Comparison of ENCODE assay signal across 26 mouse cellular contexts in genomic region chr5:96681085-96681484, GRCm38 (mm10).
A peak's percentile ranks its signal among the peaks of the same experiment; 100 is the strongest.
DNase-seq lines count a peak whose midpoint lies in the region; ATAC-seq and TF ChIP-seq lines count a peak whose summit lies in the region.
"Had no signal": no experiment of that assay in that cellular context is flagged by ENCODE, and none has a peak within 500 bp of the region (broad histone marks: within the 10 kb centered on the region; RNA-seq: fewer than 3 reads in every experiment).

No protein-coding gene starts in this region.

- no peak for TF ChIP-seq POLR2A in limb, embryonic 14.5 days (IDR thresholded peaks at IDR 0.05; ENCODE audit: borderline replicate concordance, extremely low read depth, insufficient read depth, insufficient read length)

- H3K4me3 ChIP-seq in forebrain, embryonic 10.5 days: no peak overlapping the region
- H3K4me3 ChIP-seq in forebrain, embryonic 14.5 days (ENCODE audit: low read depth, low read length): no peak overlapping the region
- no peak overlapping the region for H3K4me3 ChIP-seq in stomach, embryonic 16.5 days (replicated peaks; ENCODE audit: low read length)
- H3K4me3 ChIP-seq in stomach, postnatal 0 days (ENCODE audit: low read depth, low read length): no peak overlapping the region
- no peak overlapping the region for H3K4me3 ChIP-seq in limb, embryonic 14.5 days (replicated peaks; ENCODE audit: low read length)
- H3K4me3 ChIP-seq: embryonic facial prominence, embryonic 12.5 days; forebrain, embryonic 12.5 days; gastrocnemius, adult 2 months; heart, adult 2 months; heart, embryonic 10.5 days; heart, embryonic 13.5 days; hindbrain, embryonic 12.5 days; hindbrain, embryonic 15.5 days had no signal

- peaks cover 13% of the 10 kb centered on the region for H3K36me3 ChIP-seq in forebrain, embryonic 10.5 days (replicated peaks)
- H3K36me3 ChIP-seq in forebrain, embryonic 14.5 days (ENCODE audit: control insufficient read depth, insufficient read depth, low read length): no peaks in the 10 kb centered on the region
- no peaks in the 10 kb centered on the region for H3K36me3 ChIP-seq in stomach, embryonic 16.5 days (ENCODE audit: control insufficient read depth, insufficient read depth, low read length)
- no peaks in the 10 kb centered on the region for H3K36me3 ChIP-seq in stomach, postnatal 0 days (ENCODE audit: control insufficient read depth, insufficient read depth, low read length)
- peaks cover 9% of the 10 kb centered on the region; the same call in 1 of the 2 replicates for H3K36me3 ChIP-seq in limb, embryonic 14.5 days (ENCODE audit: control insufficient read depth, insufficient read depth, low read length)
- H3K36me3 ChIP-seq: forebrain, embryonic 12.5 days; G1E; hindbrain, embryonic 12.5 days; hindbrain, embryonic 15.5 days had no signal

- no peaks in the 10 kb centered on the region for H3K27me3 ChIP-seq in forebrain, embryonic 10.5 days (ENCODE audit: poor library complexity, severe bottlenecking)
- no peaks in the 10 kb centered on the region for H3K27me3 ChIP-seq in forebrain, embryonic 14.5 days (replicated peaks; ENCODE audit: control insufficient read depth, insufficient read depth, low read length)
- H3K27me3 ChIP-seq in stomach, embryonic 16.5 days (ENCODE audit: control insufficient read depth, insufficient read depth, low read length): no peaks in the 10 kb centered on the region
- no peaks in the 10 kb centered on the region for H3K27me3 ChIP-seq in stomach, postnatal 0 days (ENCODE audit: control insufficient read depth, insufficient read depth, low read length)
- no peaks in the 10 kb centered on the region for H3K27me3 ChIP-seq in limb, embryonic 14.5 days (ENCODE audit: control insufficient read depth, insufficient read depth, low read length)
- H3K27me3 ChIP-seq: CH12.LX; embryonic facial prominence, embryonic 12.5 days; forebrain, embryonic 12.5 days; heart, embryonic 13.5 days; hindbrain, embryonic 12.5 days; hindbrain, embryonic 15.5 days; Patski had no signal

- no peak for DNase-seq in forebrain, embryonic 10.5 days (ENCODE audit: extremely low spot score, low spot score)
- DNase-seq in forebrain, embryonic 14.5 days (ENCODE audit: low spot score): no peak
- no peak for DNase-seq in stomach, postnatal 0 days (ENCODE audit: low spot score)
- DNase-seq in limb, embryonic 14.5 days (ENCODE audit: low spot score): no peak
- no peak for DNase-seq in thymus, adult 18-20 months
- DNase-seq in gastrocnemius, postnatal 10 days: no peak
- DNase-seq: adrenal gland, postnatal 10 days; adrenal gland, postnatal 36 days; B cell, adult 2 months; cerebellum, adult 18-20 months; cerebellum, adult 9-10 months; cerebellum, postnatal 14 days; gastrocnemius, adult 2 months; gastrocnemius, postnatal 25 days; heart, adult 2 months had no signal

- 0 out of 2 replicates have a peak overlapping the region, but pooled peaks have one; percentile 30 for H3K27ac ChIP-seq in forebrain, embryonic 10.5 days
- no peak overlapping the region for H3K27ac ChIP-seq in forebrain, embryonic 14.5 days (ENCODE audit: low read depth, low read length)
- no peak overlapping the region for H3K27ac ChIP-seq in stomach, embryonic 16.5 days (ENCODE audit: low read length)
- no peak overlapping the region for H3K27ac ChIP-seq in stomach, postnatal 0 days (replicated peaks)
- H3K27ac ChIP-seq in limb, embryonic 14.5 days (replicated peaks; ENCODE audit: low read depth, low read length): no peak overlapping the region
- H3K27ac ChIP-seq: embryonic facial prominence, embryonic 12.5 days; forebrain, embryonic 12.5 days; gastrocnemius, adult 2 months; heart, adult 2 months; heart, embryonic 10.5 days; heart, embryonic 13.5 days; hindbrain, embryonic 12.5 days; hindbrain, embryonic 15.5 days had no signal

- TF ChIP-seq CTCF in stomach, postnatal 0 days (IDR thresholded peaks at IDR 0.05; ENCODE audit: low read depth): no peak

- peaks cover 15% of the 10 kb centered on the region for H3K4me1 ChIP-seq in forebrain, embryonic 10.5 days
- H3K4me1 ChIP-seq in forebrain, embryonic 14.5 days (ENCODE audit: control insufficient read depth, insufficient read depth, low read length): no peaks in the 10 kb centered on the region
- no peaks in the 10 kb centered on the region for H3K4me1 ChIP-seq in stomach, embryonic 16.5 days (ENCODE audit: control insufficient read depth, insufficient read depth, low read length)
- H3K4me1 ChIP-seq in stomach, postnatal 0 days (replicated peaks; ENCODE audit: control insufficient read depth, insufficient read depth): no peaks in the 10 kb centered on the region
- H3K4me1 ChIP-seq in limb, embryonic 14.5 days (ENCODE audit: control insufficient read depth, insufficient read depth, low read length): no peaks in the 10 kb centered on the region
- H3K4me1 ChIP-seq: embryonic facial prominence, embryonic 12.5 days; forebrain, embryonic 12.5 days; hindbrain, embryonic 15.5 days had no signal

- H3K4me2 ChIP-seq in forebrain, embryonic 14.5 days (ENCODE audit: low read length): no peak overlapping the region
- no peak overlapping the region for H3K4me2 ChIP-seq in stomach, embryonic 16.5 days (ENCODE audit: low read depth, low read length)
- no peak overlapping the region for H3K4me2 ChIP-seq in stomach, postnatal 0 days (replicated peaks; ENCODE audit: low read depth)
- no peak overlapping the region for H3K4me2 ChIP-seq in limb, embryonic 14.5 days (replicated peaks; ENCODE audit: low read depth, low read length, severe bottlenecking)
- H3K4me2 ChIP-seq: embryonic facial prominence, embryonic 12.5 days; forebrain, embryonic 12.5 days; heart, embryonic 13.5 days; hindbrain, embryonic 12.5 days; hindbrain, embryonic 15.5 days had no signal

- TF ChIP-seq EP300 in stomach, postnatal 0 days (optimal IDR thresholded peaks at IDR 0.05): no peak

- H3K9ac ChIP-seq in forebrain, embryonic 14.5 days (ENCODE audit: low read length): no peak overlapping the region
- H3K9ac ChIP-seq in stomach, embryonic 16.5 days (ENCODE audit: low read length): no peak overlapping the region
- no peak overlapping the region for H3K9ac ChIP-seq in stomach, postnatal 0 days (ENCODE audit: low read length)
- H3K9ac ChIP-seq in limb, embryonic 14.5 days (ENCODE audit: low read depth, low read length, severe bottlenecking): no peak overlapping the region
- H3K9ac ChIP-seq: embryonic facial prominence, embryonic 12.5 days; forebrain, embryonic 12.5 days; heart, embryonic 13.5 days; hindbrain, embryonic 12.5 days; hindbrain, embryonic 15.5 days had no signal

- ATAC-seq in forebrain, embryonic 14.5 days: no peak
- ATAC-seq in stomach, embryonic 16.5 days (ENCODE audit: insufficient read depth, low FRiP score): peak; percentile 37; the same call in 1 of the 2 replicates
- no peak for ATAC-seq in stomach, postnatal 0 days (ENCODE audit: low FRiP score, low TSS enrichment)
- ATAC-seq in limb, embryonic 14.5 days (ENCODE audit: low FRiP score, low read depth): peak; percentile 61; the same call in 1 of the 2 replicates
- ATAC-seq: forebrain, embryonic 16.5 days; Patski had no signal

- WGBS in forebrain, embryonic 10.5 days: 51% methylated on average over 3 of the region's 3 CpGs
- WGBS in forebrain, embryonic 14.5 days: 35% methylated on average over 3 of the region's 3 CpGs
- 63% methylated on average over 3 of the region's 3 CpGs for WGBS in stomach, embryonic 16.5 days
- 50% methylated on average over 3 of the region's 3 CpGs for WGBS in stomach, postnatal 0 days
- WGBS in limb, embryonic 14.5 days: 36% methylated on average over 3 of the region's 3 CpGs

- no peaks in the 10 kb centered on the region for H3K9me3 ChIP-seq in forebrain, embryonic 10.5 days
- no peaks in the 10 kb centered on the region for H3K9me3 ChIP-seq in forebrain, embryonic 14.5 days (replicated peaks; ENCODE audit: control insufficient read depth, low read length)
- H3K9me3 ChIP-seq in stomach, embryonic 16.5 days (replicated peaks; ENCODE audit: control insufficient read depth, low read length): no peaks in the 10 kb centered on the region
- H3K9me3 ChIP-seq in stomach, postnatal 0 days (ENCODE audit: control insufficient read depth, low read length): no peaks in the 10 kb centered on the region
- no peaks in the 10 kb centered on the region for H3K9me3 ChIP-seq in limb, embryonic 14.5 days (ENCODE audit: control insufficient read depth, low read length)
- H3K9me3 ChIP-seq: embryonic facial prominence, embryonic 12.5 days; forebrain, embryonic 12.5 days; G1E; heart, embryonic 10.5 days; heart, embryonic 13.5 days; hindbrain, embryonic 12.5 days; hindbrain, embryonic 15.5 days had no signal

Comparison
In these comparisons a context has a peak if more than half of its experiments do, and no peak if none do; other contexts are left out.
1. ATAC-seq: peak in stomach, embryonic 16.5 days (single experiment) and limb, embryonic 14.5 days (single experiment); none in forebrain, embryonic 14.5 days (single experiment) and stomach, postnatal 0 days (single experiment).